ENCODE assay signal across 28 mouse cellular contexts in genomic region chr4:43395836-43396235, GRCm38 (mm10). TPM values are rescaled to one million over a fixed set of nuclear protein-coding genes. Genes with fewer than 3 reads are reported as not detected.
DNase-seq lines count a peak whose midpoint lies in the region; ATAC-seq and TF ChIP-seq lines count a peak whose summit lies in the region.
"Had no signal": no experiment of that assay in that cellular context is flagged by ENCODE, and none has a peak within 500 bp of the region (broad histone marks: within the 10 kb centered on the region; RNA-seq: fewer than 3 reads in every experiment).

No protein-coding gene starts in this region.

- TF ChIP-seq POLR2A in heart, adult 2 months (IDR thresholded peaks at IDR 0.05; ENCODE audit: insufficient read depth, low read depth, low read length), result no peak
- TF ChIP-seq POLR2A in embryonic fibroblast, embryonic 13.5 days (IDR thresholded peaks at IDR 0.05; ENCODE audit: low read depth, low read length), result no peak

- peak overlapping the region; percentile 94 for H3K27ac ChIP-seq in heart, adult 2 months
- peak overlapping the region; percentile 92 for H3K27ac ChIP-seq in heart, postnatal 0 days (ENCODE audit: low read depth)
- peak overlapping the region; percentile 97 for H3K27ac ChIP-seq in lung, embryonic 15.5 days
- H3K27ac ChIP-seq in embryonic fibroblast, embryonic 13.5 days (ENCODE audit: insufficient read depth, low read length), result peak overlapping the region; percentile 100
- H3K27ac ChIP-seq: hindbrain, embryonic 10.5 days; macrophage; neural tube, embryonic 15.5 days had no signal

- no peak for TF ChIP-seq CTCF in heart, adult 2 months (IDR thresholded peaks at IDR 0.05)
- no peak for TF ChIP-seq CTCF in heart, postnatal 0 days (IDR thresholded peaks at IDR 0.05; ENCODE audit: low read depth)
- TF ChIP-seq CTCF in embryonic fibroblast, embryonic 13.5 days (IDR thresholded peaks at IDR 0.05; ENCODE audit: borderline replicate concordance, insufficient read depth, low read length), result no peak

- 0 out of 2 replicates have a peak, but pooled peaks cover 2% of the 10 kb centered on the region for H3K79me2 ChIP-seq in heart, adult 2 months (replicated peaks; ENCODE audit: control insufficient read depth, insufficient read depth, low read length)

- no peak overlapping the region for H3K4me2 ChIP-seq in heart, postnatal 0 days (ENCODE audit: low read depth, low read length)
- no peak overlapping the region for H3K4me2 ChIP-seq in lung, embryonic 15.5 days
- H3K4me2 ChIP-seq: kidney, embryonic 15.5 days; midbrain, embryonic 15.5 days; neural tube, embryonic 15.5 days; stomach, embryonic 15.5 days had no signal

- no peak for ATAC-seq in heart, postnatal 0 days (ENCODE audit: insufficient read depth, low read depth)
- no peak for ATAC-seq in lung, embryonic 15.5 days (ENCODE audit: borderline replicate concordance, extremely low read depth, low FRiP score, low TSS enrichment)
- ATAC-seq: forebrain, postnatal 0 days; intestine, postnatal 0 days; midbrain, embryonic 15.5 days had no signal

- H3K4me1 ChIP-seq in heart, adult 2 months (ENCODE audit: control insufficient read depth, insufficient read depth, low read length), result peaks cover 36% of the 10 kb centered on the region
- H3K4me1 ChIP-seq in heart, postnatal 0 days (ENCODE audit: control insufficient read depth, insufficient read depth), result peaks cover 56% of the 10 kb centered on the region
- peaks cover 56% of the 10 kb centered on the region for H3K4me1 ChIP-seq in lung, embryonic 15.5 days
- H3K4me1 ChIP-seq in embryonic fibroblast, embryonic 13.5 days (ENCODE audit: control insufficient read depth, insufficient read depth, low read length), result peaks cover 19% of the 10 kb centered on the region

- H3K36me3 ChIP-seq in heart, adult 2 months (ENCODE audit: control insufficient read depth, insufficient read depth, low read length), result peaks cover 21% of the 10 kb centered on the region
- H3K36me3 ChIP-seq in heart, postnatal 0 days (replicated peaks; ENCODE audit: control insufficient read depth, insufficient read depth, low read length), result no peaks in the 10 kb centered on the region
- no peaks in the 10 kb centered on the region for H3K36me3 ChIP-seq in lung, embryonic 15.5 days
- H3K36me3 ChIP-seq: hindbrain, embryonic 10.5 days; kidney, embryonic 15.5 days; midbrain, embryonic 15.5 days; neural tube, embryonic 15.5 days; stomach, embryonic 15.5 days had no signal

- intact Hi-C loops in heart, adult 2 months (cut with DNase I), result no loop called here
- intact Hi-C loops in heart, postnatal 25 days (cut with DNase I), result no loop called here
- intact Hi-C loops in heart, postnatal 36 days (cut with DNase I), result no loop called here

- TF ChIP-seq EP300 in heart, adult 2 months (IDR thresholded peaks at IDR 0.05; ENCODE audit: insufficient read depth, low read depth, low read length), result no peak
- TF ChIP-seq EP300 in heart, postnatal 0 days (IDR thresholded peaks at IDR 0.05; ENCODE audit: low read depth), result no peak

- 57% methylated on average over 9 of the region's 9 CpGs for WGBS in heart, adult 2 months
- 75% methylated on average over 9 of the region's 9 CpGs for WGBS in heart, postnatal 0 days
- 77% methylated on average over 9 of the region's 9 CpGs for WGBS in lung, embryonic 15.5 days

- no peaks in the 10 kb centered on the region for H3K27me3 ChIP-seq in heart, adult 2 months (ENCODE audit: control insufficient read depth, insufficient read depth, low read length)
- H3K27me3 ChIP-seq in heart, postnatal 0 days (ENCODE audit: control insufficient read depth, insufficient read depth, low read length), result no peaks in the 10 kb centered on the region
- no peaks in the 10 kb centered on the region for H3K27me3 ChIP-seq in lung, embryonic 15.5 days
- H3K27me3 ChIP-seq: kidney, embryonic 15.5 days; midbrain, embryonic 15.5 days; neural tube, embryonic 15.5 days; stomach, embryonic 15.5 days had no signal

- DNase-seq in heart, adult 2 months, result no peak
- DNase-seq in heart, postnatal 25 days (ENCODE audit: low spot score), result no peak
- DNase-seq in heart, postnatal 0 days (ENCODE audit: low spot score), result no peak
- no peak for DNase-seq in heart, postnatal 36 days
- no peak for DNase-seq in lung, postnatal 36 days
- DNase-seq in yolk sac, embryonic 10.5 days (ENCODE audit: low spot score), result no peak
- DNase-seq: adrenal gland, postnatal 25 days; cerebellum, adult 9-11 months; forebrain, postnatal 0 days; gastrocnemius, postnatal 36 days; kidney, postnatal 4 days; right cerebral cortex, adult 18-20 months; right cerebral cortex, postnatal 4 days; thymus, adult 18-20 months; thymus, postnatal 36 days had no signal

- no peaks in the 10 kb centered on the region for H3K9me3 ChIP-seq in heart, postnatal 0 days (replicated peaks; ENCODE audit: control insufficient read depth, low read length)
- H3K9me3 ChIP-seq in lung, embryonic 15.5 days, result no peaks in the 10 kb centered on the region
- H3K9me3 ChIP-seq: hindbrain, embryonic 10.5 days; kidney, embryonic 15.5 days; midbrain, embryonic 15.5 days; neural tube, embryonic 15.5 days; stomach, embryonic 15.5 days had no signal

- no peak overlapping the region for H3K4me3 ChIP-seq in heart, adult 2 months
- H3K4me3 ChIP-seq in heart, postnatal 0 days (ENCODE audit: low read depth, low read length), result no peak overlapping the region
- no peak overlapping the region for H3K4me3 ChIP-seq in lung, embryonic 15.5 days
- no peak overlapping the region for H3K4me3 ChIP-seq in embryonic fibroblast, embryonic 13.5 days (ENCODE audit: insufficient read depth, low read length)
- H3K4me3 ChIP-seq: hindbrain, embryonic 10.5 days; kidney, embryonic 15.5 days; left cerebral cortex, adult 2 months; midbrain, embryonic 15.5 days; neural tube, embryonic 15.5 days; stomach, embryonic 15.5 days had no signal

- no peak overlapping the region for H3K9ac ChIP-seq in heart, adult 2 months (ENCODE audit: low read depth, low read length)
- no peak overlapping the region for H3K9ac ChIP-seq in heart, postnatal 0 days (replicated peaks; ENCODE audit: low read depth, low read length)
- no peak overlapping the region for H3K9ac ChIP-seq in lung, embryonic 15.5 days
- H3K9ac ChIP-seq: forebrain, postnatal 0 days; kidney, embryonic 15.5 days; midbrain, embryonic 15.5 days; neural tube, embryonic 15.5 days; stomach, embryonic 15.5 days had no signal

RNA-seq across cellular contexts. Expression of gene Rusc2, which starts 14.1 kb away (rescaled TPM):
- total RNA-seq in heart, adult 2 months (2021), result 10 to 100 TPM; 43.5 to 45.3 TPM
- polyA plus RNA-seq in heart, adult 2 months (2012; rRNA removed), result 27.2 and 27.5 TPM in 2 replicates
- total RNA-seq in heart, postnatal 25 days (2021), result 10 to 100 TPM; 35.3 to 49.1 TPM
- 32.2 and 34.9 TPM in 2 replicates for total RNA-seq in heart, postnatal 0 days (2014; rRNA removed; ENCODE audit: low replicate concordance)
- 7.2 and 8.0 TPM in 2 replicates for polyA plus RNA-seq in heart, postnatal 0 days (2015; fragmentation: Nextera tagmentation; extraction: Ambion mirVana)
- total RNA-seq in heart, postnatal 36 days (2021), result 10 to 100 TPM; 45.5 to 46.0 TPM
- polyA plus RNA-seq in lung, embryonic 15.5 days (2015; fragmentation: Nextera tagmentation; extraction: Ambion mirVana), result 13.0 and 14.0 TPM in 2 replicates
- polyA plus RNA-seq in embryonic fibroblast, embryonic 13.5 days (2011; ENCODE audit: insufficient read length, low read depth, missing spikeins), result 44.7 and 80.5 TPM in 2 replicates

RNA-seq across cellular contexts. Expression of gene Fam166b, which starts 33.1 kb away (rescaled TPM):
- not detected for total RNA-seq in heart, adult 2 months (2021)
- 1.4 TPM in 1 of 2 replicates, not detected in the other for polyA plus RNA-seq in heart, adult 2 months (2012; rRNA removed)
- total RNA-seq in heart, postnatal 25 days (2021), result not detected
- not detected in 2 replicates for total RNA-seq in heart, postnatal 0 days (2014; rRNA removed; ENCODE audit: low replicate concordance)
- 0.14 and 0.25 TPM in 2 replicates for polyA plus RNA-seq in heart, postnatal 0 days (2015; fragmentation: Nextera tagmentation; extraction: Ambion mirVana)
- total RNA-seq in heart, postnatal 36 days (2021), result not detected
- 0.14 and 0.25 TPM in 2 replicates for polyA plus RNA-seq in lung, embryonic 15.5 days (2015; fragmentation: Nextera tagmentation; extraction: Ambion mirVana)
- not detected in 2 replicates for polyA plus RNA-seq in embryonic fibroblast, embryonic 13.5 days (2011; ENCODE audit: insufficient read length, low read depth, missing spikeins)
- total RNA-seq: adrenal gland, postnatal 25 days; gastrocnemius, postnatal 36 days had no signal
- polyA plus RNA-seq: embryonic facial prominence, embryonic 11.5 days; liver, embryonic 16.5 days; macrophage had no signal

RNA-seq across cellular contexts. Expression of gene Tesk1, which starts 45.9 kb away (rescaled TPM):
- 10 to 100 TPM; 36.6 to 37.5 TPM for total RNA-seq in heart, adult 2 months (2021)
- polyA plus RNA-seq in heart, adult 2 months (2012; rRNA removed), result 51.5 and 52.6 TPM in 2 replicates
- total RNA-seq in heart, postnatal 25 days (2021), result 10 to 100 TPM; 33.1 to 34.4 TPM
- total RNA-seq in heart, postnatal 0 days (2014; rRNA removed; ENCODE audit: low replicate concordance), result 51.3 and 55.5 TPM in 2 replicates
- 3.9 and 5.1 TPM in 2 replicates for polyA plus RNA-seq in heart, postnatal 0 days (2015; fragmentation: Nextera tagmentation; extraction: Ambion mirVana)
- total RNA-seq in heart, postnatal 36 days (2021), result 10 to 100 TPM; 32.8 to 33.4 TPM
- polyA plus RNA-seq in lung, embryonic 15.5 days (2015; fragmentation: Nextera tagmentation; extraction: Ambion mirVana), result 8.3 and 8.5 TPM in 2 replicates
- polyA plus RNA-seq in embryonic fibroblast, embryonic 13.5 days (2011; ENCODE audit: insufficient read length, low read depth, missing spikeins), result 28.6 and 33.4 TPM in 2 replicates

RNA-seq across cellular contexts. Expression of gene Cd72, which starts 58.6 kb away (rescaled TPM):
- total RNA-seq in heart, adult 2 months (2021), result 1 to 10 TPM in 1 of 2 experiments, under 1 TPM in 1; 0.97 to 1.0 TPM
- 1.8 and 4.8 TPM in 2 replicates for polyA plus RNA-seq in heart, adult 2 months (2012; rRNA removed)
- under 1 TPM; 0.81 to 0.87 TPM for total RNA-seq in heart, postnatal 25 days (2021)
- total RNA-seq in heart, postnatal 0 days (2014; rRNA removed; ENCODE audit: low replicate concordance), result 0.08 and 0.81 TPM in 2 replicates
- polyA plus RNA-seq in heart, postnatal 0 days (2015; fragmentation: Nextera tagmentation; extraction: Ambion mirVana), result 3.4 TPM in 2 replicates
- 1 to 10 TPM in 1 of 2 experiments, under 1 TPM in 1; 0.89 to 1.6 TPM for total RNA-seq in heart, postnatal 36 days (2021)
- 1.8 and 3.1 TPM in 2 replicates for polyA plus RNA-seq in lung, embryonic 15.5 days (2015; fragmentation: Nextera tagmentation; extraction: Ambion mirVana)
- 3.8 TPM in 1 of 2 replicates, not detected in the other for polyA plus RNA-seq in embryonic fibroblast, embryonic 13.5 days (2011; ENCODE audit: insufficient read length, low read depth, missing spikeins)
- total RNA-seq: gastrocnemius, postnatal 36 days; layer of hippocampus, postnatal 10 days had no signal
